Mouse (Mus musculus) brain, embryonic 14.5 days (tissue): ENCODE results near the gene Cd68. TPM values are rescaled to one million over a fixed set of nuclear protein-coding genes. Genes with fewer than 3 reads are reported as not detected.
A peak's percentile ranks its signal among the peaks of the same experiment; 100 is the strongest.

ENCODE experiments used
- DNase-seq: peaks from one replicate; pipeline ENCODE4 v3.0.0-alpha.2; 2011; ENCODE audit warnings: low read depth
- CTCF ChIP-seq: fragments of 200-500 bp; IDR thresholded peaks from 2 replicates; pipeline ENCODE4 v1.5.1; 2012; ENCODE audit warnings: inconsistent platforms, mild to moderate bottlenecking, moderate library complexity, borderline replicate concordance; ENCODE audit not compliant: insufficient read depth, insufficient read length; ENCODE audit errors: extremely low read depth
- POLR2A ChIP-seq: fragments of 200-500 bp; IDR thresholded peaks from 2 replicates; pipeline ENCODE4 v1.6.1; 2012; ENCODE audit warnings: mild to moderate bottlenecking, inconsistent platforms, borderline replicate concordance; ENCODE audit not compliant: poor library complexity, insufficient read depth, insufficient read length, severe bottlenecking; ENCODE audit errors: extremely low read depth
- polyA plus RNA-seq: library from polyadenylated mRNA; depleted of rRNA; stranded (reverse); fragments of >200 nt; gene quantifications from 2 replicates; pipeline ENCODE4 v1.2.3, GENCODE M21; 2012

The Cd68 gene
- polyA plus RNA-seq, 1 experiment, result 7.8 TPM

GRCm38 (mm10) chr11:69692863-69693262 is 26.9 kb upstream of the Cd68 start:
- no peak for DNase-seq
- TF ChIP-seq POLR2A, result no peak

GRCm38 (mm10) chr11:69692196-69692811 is 26.4 kb upstream of the Cd68 start:
- DNase-seq, result no peak
- TF ChIP-seq CTCF (no peak), POLR2A (no peak)

- TF ChIP-seq POLR2A (no peak), CTCF (no peak)
- DNase-seq, result no peak
Measured at GRCm38 (mm10) chr11:69689891-69690290, 23.9 kb upstream of the Cd68 start.

- no peak for DNase-seq
- TF ChIP-seq POLR2A (no peak), CTCF (no peak)
Measured at GRCm38 (mm10) chr11:69687061-69687460, 21.1 kb upstream of the Cd68 start.

- peak; percentile 56 for DNase-seq
Measured at GRCm38 (mm10) chr11:69686377-69686776, 20.4 kb upstream of the Cd68 start.

GRCm38 (mm10) chr11:69685526-69686148 is 19.7 kb upstream of the Cd68 start, which contains the start of gene Tnfsf13:
Gene Tnfsf13 (minus strand): TSS chr11:69685784.
- TF ChIP-seq CTCF (no peak), POLR2A (no peak)
- peak; percentile 69 for DNase-seq

More at GRCm38 (mm10) chr11:69686377-69686776, 20.4 kb upstream of the Cd68 start:
- no peak for TF ChIP-seq POLR2A
- no peak for TF ChIP-seq CTCF

GRCm38 (mm10) chr11:69684936-69685335 is 19.0 kb upstream of the Cd68 start:
- no peak for DNase-seq
- TF ChIP-seq POLR2A (no peak), CTCF (no peak)

GRCm38 (mm10) chr11:69684128-69684745 is 18.3 kb upstream of the Cd68 start:
- no peak for DNase-seq
- TF ChIP-seq POLR2A (no peak), CTCF (no peak)

GRCm38 (mm10) chr11:69683576-69683975 is 17.6 kb upstream of the Cd68 start:
- no peak for DNase-seq
- TF ChIP-seq POLR2A, result no peak
- TF ChIP-seq CTCF, result no peak

GRCm38 (mm10) chr11:69682840-69683533 is 17.0 kb upstream of the Cd68 start:
- TF ChIP-seq CTCF (peak; percentile 92), POLR2A (0 out of 2 replicates have a peak, but pooled peaks have one; percentile 12)
- DNase-seq, result peak; percentile 97

GRCm38 (mm10) chr11:69682209-69682839 is 16.4 kb upstream of the Cd68 start:
- no peak for DNase-seq
- TF ChIP-seq POLR2A, result no peak
- no peak for TF ChIP-seq CTCF
